Mouse (Mus musculus): ENCODE data around the gene Uap1l1. TPM values are rescaled to one million over a fixed set of nuclear protein-coding genes. Genes with fewer than 3 reads are reported as not detected.

Uap1l1 gene
- total RNA-seq, 2 experiments from 2014 or later, result 14.6 to 19.8 TPM

DNA sequence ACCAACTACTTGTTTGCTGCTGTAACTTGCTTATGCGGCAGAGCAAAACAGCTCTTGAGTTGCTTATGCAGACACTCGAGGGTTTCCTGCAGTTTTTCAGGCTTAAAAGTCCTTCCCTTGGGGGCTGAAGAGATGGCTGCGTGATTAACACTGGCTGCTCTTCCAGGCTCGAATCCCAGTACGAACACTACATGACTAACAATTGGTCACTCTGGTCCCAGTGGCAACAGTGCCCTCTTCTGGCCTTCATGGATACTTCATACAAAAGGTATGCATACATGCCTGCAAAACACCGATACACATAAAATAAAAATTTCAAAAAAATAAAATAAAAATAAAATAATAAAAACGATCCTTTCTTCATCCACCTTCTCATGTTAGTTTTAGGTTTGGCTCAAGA, 37.0 kb downstream of the Uap1l1 start:
- Histone ChIP-seq H3K4me3 (no peak overlapping the region), H3K27ac (no peak overlapping the region)
- peak; percentile 77 for TF ChIP-seq CTCF (conservative IDR thresholded peaks at IDR 0.05)
- DNase-seq (ENCODE audit: low spot score in 2 of 2), result no peak

DNA sequence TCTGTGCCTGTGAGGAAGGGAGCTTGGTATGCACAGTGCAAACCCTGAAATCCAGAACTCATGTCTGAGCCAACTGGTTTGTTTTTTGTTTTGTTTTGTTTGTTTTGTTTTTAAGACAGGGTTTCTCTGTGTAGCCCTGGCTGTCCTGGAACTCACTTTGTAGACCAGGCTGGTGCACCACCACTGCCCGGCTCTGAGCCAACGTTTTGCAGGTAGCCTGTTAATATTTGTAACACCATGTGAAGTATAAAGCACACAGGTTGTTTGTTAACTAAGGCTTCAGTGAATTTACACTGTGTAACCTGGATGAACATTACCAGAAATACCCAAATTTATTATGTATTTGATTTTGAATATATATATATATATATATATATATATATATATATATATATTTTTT, 39.4 kb downstream of the Uap1l1 start:
- H3K27ac ChIP-seq, result no peak overlapping the region
- no peak for DNase-seq (ENCODE audit: low spot score in 2 of 2)
- no peak overlapping the region for H3K4me3 ChIP-seq
- no peak for TF ChIP-seq CTCF (conservative IDR thresholded peaks at IDR 0.05)

DNA sequence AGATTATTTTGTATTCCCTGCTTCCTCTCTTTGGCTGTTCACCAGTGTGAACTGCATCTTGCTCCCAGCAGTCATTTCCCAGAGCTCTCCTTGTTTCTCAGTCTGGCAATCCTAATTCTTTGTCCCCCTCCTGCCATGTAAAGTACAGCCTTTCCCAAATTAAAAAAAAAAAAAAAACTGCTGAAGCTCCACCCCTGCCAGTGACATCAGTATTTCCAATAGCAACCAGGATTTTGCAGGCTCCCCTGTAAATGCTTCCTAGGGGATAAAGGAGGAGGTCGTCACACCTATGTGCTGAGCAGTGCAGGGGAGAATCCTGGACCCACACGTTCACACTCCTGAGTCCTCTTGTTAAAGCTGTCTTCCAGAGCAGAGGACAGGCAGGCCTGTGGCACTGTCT, 45.4 kb downstream of the Uap1l1 start:
- no peak for TF ChIP-seq CTCF (conservative IDR thresholded peaks at IDR 0.05)
- peak overlapping the region; percentile 51; the same call in 1 of the 2 replicates for H3K27ac ChIP-seq
- no peak overlapping the region for H3K4me3 ChIP-seq
- DNase-seq (ENCODE audit: low spot score in 2 of 2), result no peak

DNA sequence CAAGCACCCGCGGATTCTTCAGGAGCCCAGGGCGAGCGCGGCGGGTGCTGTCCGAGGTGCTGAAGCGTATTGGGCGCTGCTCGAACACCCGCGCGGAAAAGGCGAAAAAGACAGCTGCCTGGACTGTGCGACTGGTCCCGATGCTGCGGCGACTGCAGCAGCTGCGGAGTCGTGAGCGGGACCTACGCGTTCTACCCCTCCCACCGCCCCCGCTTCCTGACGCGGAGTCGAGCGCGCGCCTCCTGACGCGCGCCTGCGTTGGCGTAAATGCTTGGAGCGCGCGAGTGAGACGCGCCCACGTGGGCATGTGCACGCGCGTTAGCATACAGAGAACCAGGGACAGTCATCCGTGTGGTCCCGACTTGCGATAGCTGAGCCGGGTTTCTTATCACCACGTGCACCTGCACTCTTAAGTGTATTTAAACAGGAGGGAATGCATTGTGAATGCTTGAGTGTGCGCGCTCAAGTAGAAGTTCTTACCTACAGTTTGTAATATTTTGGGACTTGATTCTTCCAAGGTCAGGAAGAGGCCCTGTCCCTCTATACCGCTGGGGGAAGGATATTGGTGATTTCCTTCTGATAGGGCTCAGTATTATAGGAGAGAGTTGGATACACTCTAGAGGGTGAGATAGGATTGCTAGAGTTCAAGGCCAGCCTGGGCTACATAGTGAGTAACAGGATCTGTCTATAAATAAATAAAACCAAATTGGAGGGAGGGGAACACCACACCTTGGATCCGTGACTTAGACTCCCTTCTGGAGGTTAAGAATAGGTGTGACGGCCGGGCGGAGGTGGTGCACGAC, 46.3 kb downstream of the Uap1l1 start, which contains the start of gene Grin1:
TSS of gene Grin1 (minus strand) at position 217 of the 803 bp plus-strand sequence.
- peak within 1 kb of the TSS; percentile 86 for H3K4me3 ChIP-seq
- peak within 1 kb of the TSS; percentile 99 for H3K27ac ChIP-seq
- no peak for TF ChIP-seq CTCF (conservative IDR thresholded peaks at IDR 0.05)
- peak; percentile 89 to 91 for DNase-seq (ENCODE audit: low spot score in 2 of 2)

DNA sequence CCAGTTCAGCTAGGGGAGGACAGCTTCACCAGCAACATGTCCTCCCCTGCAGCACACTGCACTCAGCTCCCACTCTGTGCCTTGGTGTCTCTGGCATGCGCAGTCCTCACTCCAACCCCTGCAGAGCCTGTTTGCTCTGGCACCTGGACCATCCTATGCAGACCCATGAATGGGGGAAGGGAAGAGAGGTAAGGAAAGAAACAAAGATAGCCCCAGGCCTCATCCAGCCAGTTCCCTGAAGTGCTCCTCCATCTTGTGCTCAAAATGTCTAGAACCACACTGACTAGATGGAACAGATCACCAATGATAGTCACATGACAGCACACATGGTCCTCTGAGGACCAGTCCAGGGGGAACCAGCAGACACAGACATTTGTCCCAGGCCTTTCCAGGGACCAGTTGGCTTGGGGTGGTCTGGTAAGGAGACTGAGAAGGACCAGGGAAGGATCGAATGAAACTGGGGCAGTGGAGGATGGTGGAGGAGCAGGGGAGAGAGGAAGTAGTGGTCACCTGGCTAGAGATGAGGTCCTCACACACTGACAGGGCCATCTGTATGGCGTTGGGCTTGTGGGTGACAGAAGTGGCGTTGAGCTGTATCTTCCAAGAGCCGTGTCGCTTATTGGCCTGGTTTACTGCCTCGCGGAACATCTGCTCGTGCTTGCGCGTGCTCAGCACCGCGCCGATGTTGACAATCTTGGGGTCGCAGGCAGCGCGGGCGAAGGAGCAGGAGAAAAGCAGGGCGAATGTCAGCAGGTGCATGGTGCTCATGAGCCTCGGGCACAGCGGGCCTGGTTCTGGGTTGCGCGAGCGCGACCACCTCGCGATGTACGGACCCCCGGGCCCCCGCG, 47.1 kb downstream of the Uap1l1 start:
- peak overlapping the region; percentile 99 for H3K27ac ChIP-seq
- peak; percentile 44 to 48 for DNase-seq (ENCODE audit: low spot score in 2 of 2)
- peak overlapping the region; percentile 86 for H3K4me3 ChIP-seq
- TF ChIP-seq CTCF (conservative IDR thresholded peaks at IDR 0.05), result no peak

DNA sequence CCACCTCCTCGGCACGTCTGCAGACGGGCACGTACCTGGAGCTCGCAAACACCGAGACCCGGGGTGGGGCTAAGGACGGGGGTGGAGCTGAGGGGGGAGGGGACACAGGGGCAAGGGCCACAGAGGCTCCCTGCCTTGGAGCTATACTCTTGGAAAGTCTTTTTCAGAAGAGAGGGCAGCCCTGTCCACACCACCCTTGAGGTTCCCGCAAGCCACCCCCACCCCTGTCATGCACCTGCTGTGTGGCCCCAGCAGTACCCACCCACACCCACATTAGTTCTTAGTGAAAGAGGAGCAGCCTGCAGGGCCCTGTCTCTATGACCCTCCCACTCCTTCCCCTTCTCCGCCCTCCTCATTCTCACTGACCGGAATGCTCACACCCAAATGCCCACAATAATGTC, 54.0 kb downstream of the Uap1l1 start:
- Histone ChIP-seq H3K27ac (0 out of 2 replicates have a peak overlapping the region, but pooled peaks have one; percentile 2), H3K4me3 (no peak overlapping the region)
- no peak for TF ChIP-seq CTCF (conservative IDR thresholded peaks at IDR 0.05)
- no peak for DNase-seq (ENCODE audit: low spot score in 2 of 2)

DNA sequence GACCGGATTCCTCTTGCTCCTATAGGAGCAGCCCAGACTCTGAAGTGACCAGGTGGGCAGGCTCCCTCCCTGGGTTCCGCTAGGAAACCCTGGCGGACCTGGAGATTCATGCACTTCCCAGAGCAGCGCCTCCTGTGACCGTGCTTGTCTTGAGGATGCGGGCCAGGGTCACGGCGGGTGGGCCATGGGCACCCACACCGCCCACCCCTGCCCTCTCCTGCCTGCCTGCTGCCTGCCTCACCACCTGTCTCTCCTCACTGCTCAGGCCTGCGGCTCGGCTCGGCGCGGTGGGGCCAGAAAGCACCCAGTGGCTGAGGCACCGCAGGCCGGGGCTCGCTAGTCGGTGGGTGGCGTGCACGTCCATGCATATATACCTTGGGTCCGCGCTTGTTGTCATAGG, 54.5 kb downstream of the Uap1l1 start:
- Histone ChIP-seq H3K4me3 (no peak overlapping the region), H3K27ac (peak overlapping the region; percentile 2; the same call in 1 of the 2 replicates)
- TF ChIP-seq CTCF (conservative IDR thresholded peaks at IDR 0.05), result no peak
- DNase-seq (ENCODE audit: low spot score in 2 of 2), result no peak

DNA sequence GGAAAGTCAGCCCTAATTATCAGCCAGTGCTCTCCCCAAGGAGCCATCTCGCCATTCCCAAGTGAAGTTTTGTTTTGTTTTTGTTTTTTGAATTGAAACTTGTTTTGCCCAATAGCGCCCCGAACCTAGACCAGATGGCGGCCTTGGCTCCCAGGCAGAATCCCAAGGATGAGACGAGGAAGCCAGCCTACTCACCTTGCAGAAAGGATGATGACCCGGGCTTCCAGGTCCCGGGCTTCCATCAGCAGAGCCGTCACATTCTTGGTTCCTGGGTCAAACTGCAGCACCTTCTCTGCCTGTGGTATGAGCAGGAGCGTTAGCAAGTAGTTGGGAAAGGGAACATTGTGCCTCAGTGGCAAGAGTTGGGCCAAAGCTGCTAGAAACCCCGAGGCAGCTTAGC, 55.3 kb downstream of the Uap1l1 start:
- TF ChIP-seq CTCF (conservative IDR thresholded peaks at IDR 0.05), result no peak
- DNase-seq (ENCODE audit: low spot score in 2 of 2), result no peak
- H3K4me3 ChIP-seq, result no peak overlapping the region
- H3K27ac ChIP-seq, result no peak overlapping the region

Other genes with a start within 250 kb of the Uap1l1 start
- 10 to 100 TPM; 21.3 to 21.9 TPM for gene Nrarp, start 184.9 kb downstream of the Uap1l1 start, total RNA-seq (2021)
- 1 to 10 TPM; 2.2 to 3.0 TPM for gene Tor4a, start 168.8 kb downstream of the Uap1l1 start, total RNA-seq (2021)
- gene Nelfb, start 154.2 kb downstream of the Uap1l1 start, total RNA-seq (2021), result 10 to 100 TPM; 57.0 to 58.5 TPM
- under 1 TPM in 1 of 2 experiments, not detected in 1; 0.33 TPM for gene Stpg3, start 151.0 kb downstream of the Uap1l1 start, total RNA-seq (2021)
- gene Fam166a, start 146.9 kb downstream of the Uap1l1 start, total RNA-seq (2021), result not detected
- 100 to 1,000 TPM; 305 to 309 TPM for gene Tubb4b, start 141.0 kb downstream of the Uap1l1 start, total RNA-seq (2021)
- not detected for gene Slc34a3, start 131.3 kb downstream of the Uap1l1 start, total RNA-seq (2021)
- not detected for gene Rnf224, start 128.9 kb downstream of the Uap1l1 start, total RNA-seq (2021)
- gene Rnf208, start 123.4 kb downstream of the Uap1l1 start, total RNA-seq (2021), result 100 to 1,000 TPM; 228 to 232 TPM
- gene Cysrt1, start 123.2 kb downstream of the Uap1l1 start, total RNA-seq (2021), result not detected
- gene AL732309.1, start 118.8 kb downstream of the Uap1l1 start, total RNA-seq (2021), result 1 to 10 TPM; 2.2 to 2.4 TPM
- 10 to 100 TPM; 35.1 to 35.8 TPM for gene Tmem203, start 110.2 kb downstream of the Uap1l1 start, total RNA-seq (2021)
- gene Tprn, start 103.1 kb downstream of the Uap1l1 start, total RNA-seq (2021), result 10 to 100 TPM; 21.5 to 23.8 TPM
- 10 to 100 TPM; 64.5 to 69.3 TPM for gene Ssna1, start 93.2 kb downstream of the Uap1l1 start, total RNA-seq (2021)
- gene Anapc2, start 93.2 kb downstream of the Uap1l1 start, total RNA-seq (2021), result 10 to 100 TPM; 84.6 to 84.7 TPM
- not detected for gene Tmem210, start 77.5 kb downstream of the Uap1l1 start, total RNA-seq (2021)
- not detected for gene Lrrc26, start 75.8 kb downstream of the Uap1l1 start, total RNA-seq (2021)
- 100 to 1,000 TPM; 443 to 449 TPM for gene Grin1, start 46.5 kb downstream of the Uap1l1 start, total RNA-seq (2021)
- gene Man1b1, start 33.3 kb downstream of the Uap1l1 start, total RNA-seq (2021), result 10 to 100 TPM; 56.4 to 58.0 TPM
- 10 to 100 TPM; 32.1 to 36.2 TPM for gene Dpp7, start 9.3 kb downstream of the Uap1l1 start, total RNA-seq (2021)
- gene Sapcd2, start 6.6 kb upstream of the Uap1l1 start, total RNA-seq (2021), result 1 to 10 TPM; 3.0 to 4.0 TPM
- 10 to 100 TPM; 14.6 to 16.6 TPM for gene Entpd2, start 30.2 kb upstream of the Uap1l1 start, total RNA-seq (2021)
- 100 to 1,000 TPM; 429 to 433 TPM for gene Npdc1, start 33.7 kb upstream of the Uap1l1 start, total RNA-seq (2021)
- under 1 TPM in 1 of 2 experiments, not detected in 1; 0.37 TPM for gene Fut7, start 57.6 kb upstream of the Uap1l1 start, total RNA-seq (2021)
- 100 to 1,000 TPM; 159 to 167 TPM for gene Abca2, start 63.0 kb upstream of the Uap1l1 start, total RNA-seq (2021)
- gene Clic3, start 91.2 kb upstream of the Uap1l1 start, total RNA-seq (2021), result under 1 TPM in 1 of 2 experiments, not detected in 1; 0.49 TPM
- gene Paxx, start 95.4 kb upstream of the Uap1l1 start, total RNA-seq (2021), result 10 to 100 TPM; 55.7 to 62.1 TPM
- 100 to 1,000 TPM; 541 to 735 TPM for gene Ptgds, start 104.4 kb upstream of the Uap1l1 start, total RNA-seq (2021)
- gene Lcn12, start 128.2 kb upstream of the Uap1l1 start, total RNA-seq (2021), result not detected
- 100 to 1,000 TPM; 109 to 120 TPM for gene Fbxw5, start 135.1 kb upstream of the Uap1l1 start, total RNA-seq (2021)
- gene C8g, start 136.0 kb upstream of the Uap1l1 start, total RNA-seq (2021), result 1 to 10 TPM in 1 of 2 experiments, under 1 TPM in 1; 0.97 to 1.5 TPM
- 10 to 100 TPM; 10.9 to 12.0 TPM for gene Traf2, start 181.3 kb upstream of the Uap1l1 start, total RNA-seq (2021)
- gene Edf1, start 192.2 kb upstream of the Uap1l1 start, total RNA-seq (2021), result 100 to 1,000 TPM; 193 to 200 TPM
- gene Mamdc4, start 209.2 kb upstream of the Uap1l1 start, total RNA-seq (2021), result 1 to 10 TPM; 2.8 to 3.5 TPM
- 10 to 100 TPM; 59.1 to 67.5 TPM for gene Phpt1, start 209.5 kb upstream of the Uap1l1 start, total RNA-seq (2021)
- 100 to 1,000 TPM; 106 to 120 TPM for gene Ajm1, start 216.1 kb upstream of the Uap1l1 start, total RNA-seq (2021)
- gene Rabl6, start 242.8 kb upstream of the Uap1l1 start, total RNA-seq (2021), result 100 to 1,000 TPM; 149 to 151 TPM

All from layer of hippocampus, adult 2 months (tissue).